Mouse (Mus musculus) layer of hippocampus, adult 18-20 months (tissue): ENCODE results near the gene Map3k13. TPM values are rescaled to one million over a fixed set of nuclear protein-coding genes. Genes with fewer than 3 reads are reported as not detected.
"Not testable (repeated sequence)": the region's sequence is repeated elsewhere in the genome, so short reads cannot be mapped to it uniquely, and the experiment has no call there.

Experiments used
- DNase-seq, 2 experiments: peaks; one replicate each; pipeline ENCODE4 v3.0.0; 2022; ENCODE audit warnings: low spot score in 2 of 2
- total RNA-seq, 2 experiments: library from RNA; stranded (reverse); gene quantifications; 2 replicates each; pipeline ENCODE4 v1.2.3; 2021

Gene Map3k13
- total RNA-seq, 2 experiments from 2014 or later = 14.9 to 15.0 TPM

DNA sequence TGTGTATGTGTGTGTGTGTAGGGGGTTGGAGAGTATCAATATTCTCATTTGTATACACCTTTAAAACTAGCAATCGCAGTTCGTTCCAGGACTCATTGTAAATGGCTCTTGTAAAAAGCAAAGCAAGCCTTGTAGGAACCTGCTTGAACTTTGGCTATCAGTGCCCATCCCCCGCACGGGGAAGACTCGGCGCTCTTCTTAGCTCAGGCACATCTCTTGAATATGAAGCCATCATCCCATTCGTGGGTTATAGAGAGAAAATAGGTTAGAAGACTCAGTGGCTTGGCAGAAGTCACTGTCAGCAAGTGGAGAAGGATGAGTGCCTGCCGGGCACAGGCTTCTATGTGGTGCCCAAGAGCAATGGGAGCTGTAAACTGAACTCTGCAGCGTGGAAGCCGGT, 110.5 kb downstream of the Map3k13 start:
- DNase-seq = no peak

- no peak for DNase-seq
Observed at GRCm38 (mm10) chr16:21905996-21906395, 111.8 kb downstream of the Map3k13 start.

- DNase-seq = no peak
Observed at GRCm38 (mm10) chr16:21906902-21907301, 112.8 kb downstream of the Map3k13 start.

DNA sequence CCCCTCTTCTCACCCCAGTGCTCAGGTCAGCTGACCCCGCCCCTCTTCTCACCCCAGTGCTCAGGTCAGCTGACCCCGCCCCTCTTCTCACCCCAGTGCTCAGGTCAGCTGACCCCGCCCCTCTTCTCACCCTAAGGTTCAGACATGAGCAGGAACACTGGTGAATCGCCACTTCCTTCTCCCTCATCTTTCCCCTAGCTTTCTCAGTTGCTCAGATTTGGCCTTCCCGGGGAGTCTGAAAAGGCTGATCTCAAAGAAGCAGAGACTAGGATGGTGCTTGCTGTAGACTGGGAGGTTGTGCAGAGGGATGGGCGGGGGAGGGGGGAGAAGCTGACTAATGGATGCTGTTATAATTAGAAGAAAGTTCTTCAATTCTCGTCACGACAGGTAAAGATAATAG, 114.8 kb downstream of the Map3k13 start:
- not testable (repeated sequence) for DNase-seq

- no peak for DNase-seq
Observed at GRCm38 (mm10) chr16:21913347-21913746, 119.2 kb downstream of the Map3k13 start.

DNA sequence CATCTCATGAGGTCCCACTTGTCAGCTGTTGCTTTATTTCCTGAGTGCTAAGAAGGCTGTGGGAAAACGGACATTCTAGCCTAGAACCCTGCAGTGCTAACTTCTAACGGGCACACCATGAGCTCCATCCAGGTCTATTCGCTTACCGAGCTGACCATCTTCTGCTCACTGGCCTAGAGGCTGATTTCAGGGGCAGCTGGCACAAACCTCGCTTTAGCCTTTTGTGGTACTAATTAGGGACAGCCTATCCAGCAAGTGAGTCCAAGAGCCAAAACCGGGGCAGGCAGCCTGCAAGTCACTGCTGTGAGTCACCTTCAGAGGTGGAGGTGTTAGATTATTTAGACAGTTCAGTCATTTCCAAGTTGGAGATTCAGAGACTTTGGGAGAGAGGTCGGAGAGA, 122.5 kb downstream of the Map3k13 start:
- DNase-seq = no peak

GRCm38 (mm10) chr16:21928471-21928870, 134.3 kb downstream of the Map3k13 start:
- no peak for DNase-seq

- DNase-seq = peak; percentile 85 to 92
Observed at GRCm38 (mm10) chr16:21946761-21947715, 152.9 kb downstream of the Map3k13 start, which contains the start of gene Tmem41a. Gene Tmem41a, minus strand, starts transcription at chr16:21947552.

DNA sequence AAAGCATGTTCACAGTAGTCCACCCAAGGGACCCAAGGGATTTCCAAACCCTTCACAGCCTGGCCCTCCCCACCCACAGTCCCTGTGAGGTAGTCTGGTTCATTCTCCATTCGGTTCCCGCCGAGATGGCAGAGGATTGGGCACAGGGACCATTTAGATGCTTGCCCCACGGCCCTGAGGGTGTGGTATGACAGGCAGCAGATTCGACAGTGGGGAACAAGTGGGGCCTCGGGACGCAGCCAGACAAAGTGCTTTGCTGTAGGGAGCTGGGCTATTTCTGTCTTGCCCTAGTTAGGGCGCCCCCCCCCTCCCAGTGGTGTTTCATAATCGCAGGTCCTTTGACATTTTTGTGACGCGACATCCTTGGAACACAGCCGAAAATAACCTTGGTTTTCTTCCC, 161.4 kb downstream of the Map3k13 start:
- DNase-seq = no peak

DNA sequence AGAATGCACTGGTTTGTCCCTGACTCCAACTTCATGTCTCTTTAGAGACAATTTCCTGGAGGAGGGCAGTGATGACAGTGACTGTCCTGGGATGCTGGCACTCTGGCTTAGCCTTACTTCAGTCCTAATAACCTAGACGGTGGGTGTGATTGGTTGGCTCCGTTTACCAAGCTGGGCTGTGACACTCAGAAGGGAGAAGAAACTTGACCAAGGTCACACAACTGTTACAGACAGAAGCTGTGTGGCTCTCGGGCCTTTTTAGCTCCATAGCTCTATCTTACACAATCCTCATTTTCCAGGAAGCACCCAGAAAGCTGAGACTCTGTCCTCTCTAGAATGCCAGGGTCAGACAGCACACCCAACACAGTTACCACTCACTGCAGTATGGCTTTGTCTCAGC, 171.4 kb downstream of the Map3k13 start:
- DNase-seq = no peak

- DNase-seq = no peak
Observed at GRCm38 (mm10) chr16:21969874-21970273, 175.7 kb downstream of the Map3k13 start.

GRCm38 (mm10) chr16:21970536-21970935, 176.4 kb downstream of the Map3k13 start:
- DNase-seq = no peak

GRCm38 (mm10) chr16:21971446-21971845, 177.3 kb downstream of the Map3k13 start:
- no peak for DNase-seq

DNA sequence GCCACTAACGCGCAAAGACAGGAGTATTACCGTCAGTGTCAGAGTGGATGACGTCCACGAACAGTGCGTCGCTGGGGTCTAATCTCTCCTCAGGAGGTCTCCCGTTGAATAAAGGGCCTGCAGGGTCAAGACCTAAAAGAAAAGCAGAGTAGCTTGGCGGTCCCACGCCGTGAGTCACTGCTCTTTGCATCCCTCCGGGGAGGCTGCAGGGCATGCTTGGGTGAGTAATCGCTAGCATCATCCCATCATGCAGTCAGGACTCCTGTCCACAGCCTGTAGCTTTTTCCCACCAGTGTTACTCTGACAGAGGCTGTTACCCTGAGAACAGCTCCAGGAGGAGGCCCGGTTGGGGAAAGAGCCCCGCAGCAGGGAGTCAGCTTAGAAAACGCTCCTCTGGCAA, 182.1 kb downstream of the Map3k13 start:
- DNase-seq = no peak

- DNase-seq = no peak
Observed at GRCm38 (mm10) chr16:21977347-21977746, 183.2 kb downstream of the Map3k13 start.

Other genes starting within 250 kb of the Map3k13 start
- 10 to 100 TPM; 38.0 to 43.8 TPM for gene 2510009E07Rik, start 99.7 kb upstream of the Map3k13 start, total RNA-seq
- 1 to 10 TPM; 1.8 to 2.2 TPM for gene Ehhadh, start 6.5 kb upstream of the Map3k13 start, total RNA-seq
- 10 to 100 TPM; 15.7 to 16.0 TPM for gene Tmem41a, start 153.2 kb downstream of the Map3k13 start, total RNA-seq
- under 1 TPM; 0.20 to 0.30 TPM for gene Liph, start 201.3 kb downstream of the Map3k13 start, total RNA-seq
- gene Senp2, start 215.1 kb downstream of the Map3k13 start, total RNA-seq = 10 to 100 TPM; 82.8 to 88.4 TPM